Mouse (Mus musculus): ENCODE measurements around the gene Olfr744.
"Not testable (repeated sequence)": the region's sequence is repeated elsewhere in the genome, so short reads cannot be mapped to it uniquely, and the experiment has no call there.

- not testable (repeated sequence) for TF ChIP-seq CTCF, POLR2A (IDR thresholded peaks at IDR 0.05; ENCODE audit: extremely low read depth, insufficient read depth, low read length)
Observed at GRCm38 (mm10) chr14:50573056-50573455, 41.6 kb upstream of the Olfr744 start.
